Mouse (Mus musculus): ENCODE measurements at regions not wholly inside any gene's neighbourhood (a gene's known extent, or its start where the extent isn't known, plus 50 kb on each side); places are given as distances from the start of the nearest gene placed in this dataset.
A peak's percentile ranks its signal among the peaks of the same experiment; 100 is the strongest.
"Not testable (repeated sequence)": the region's sequence is repeated elsewhere in the genome, so short reads cannot be mapped to it uniquely, and the experiment has no call there.

- DNase-seq, result no peak
Observed at GRCm38 (mm10) chr12:69524337-69525035, 58.3 kb downstream of the Vcpkmt start.

- DNase-seq, result no peak
Observed at GRCm38 (mm10) chr12:69519869-69520268, 63.0 kb downstream of the Vcpkmt start.

GRCm38 (mm10) chr12:69519028-69519427 lies 63.8 kb downstream of the Vcpkmt start:
- no peak for DNase-seq

GRCm38 (mm10) chr12:69517616-69518015 lies 65.2 kb downstream of the Vcpkmt start:
- no peak for DNase-seq

- no peak for DNase-seq
Observed at GRCm38 (mm10) chr12:69516314-69516916, 66.4 kb downstream of the Vcpkmt start.

- DNase-seq, result no peak
Observed at GRCm38 (mm10) chr12:69515850-69516249, 67.0 kb downstream of the Vcpkmt start.

GRCm38 (mm10) chr12:69515117-69515516 lies 67.7 kb downstream of the Vcpkmt start:
- DNase-seq, result no peak

GRCm38 (mm10) chr12:69513166-69513565 lies 69.7 kb downstream of the Vcpkmt start:
- peak; percentile 49 for DNase-seq

GRCm38 (mm10) chr12:69510736-69511135 lies 72.1 kb downstream of the Vcpkmt start:
- no peak for DNase-seq

- not testable (repeated sequence) for DNase-seq
Observed at GRCm38 (mm10) chr12:69509180-69509579, 73.6 kb downstream of the Vcpkmt start.

GRCm38 (mm10) chr12:69507906-69508305 lies 74.9 kb downstream of the Vcpkmt start:
- no peak for DNase-seq

GRCm38 (mm10) chr12:69507333-69507732 lies 75.5 kb downstream of the Vcpkmt start:
- DNase-seq, result peak; percentile 74

- DNase-seq, result no peak
Observed at GRCm38 (mm10) chr12:69502706-69503070, 80.1 kb downstream of the Vcpkmt start.

- peak; percentile 94 for DNase-seq
Observed at GRCm38 (mm10) chr12:69501783-69502705, 80.8 kb downstream of the Vcpkmt start.

- no peak for DNase-seq
Observed at GRCm38 (mm10) chr12:69501346-69501730, 81.5 kb downstream of the Vcpkmt start.

GRCm38 (mm10) chr12:69500600-69501345 lies 82.1 kb downstream of the Vcpkmt start:
- DNase-seq, result peak; percentile 71

GRCm38 (mm10) chr12:69497121-69497520 lies 85.7 kb downstream of the Vcpkmt start:
- peak; percentile 90 for DNase-seq

GRCm38 (mm10) chr12:69496341-69496904 lies 86.4 kb downstream of the Vcpkmt start:
- peak; percentile 35 for DNase-seq

GRCm38 (mm10) chr12:69495776-69496175 lies 87.1 kb downstream of the Vcpkmt start:
- no peak for DNase-seq

- peak; percentile 89 for DNase-seq
Observed at GRCm38 (mm10) chr12:69494648-69495047, 88.2 kb downstream of the Vcpkmt start.

- peak; percentile 47 for DNase-seq
Observed at GRCm38 (mm10) chr12:69489686-69490085, 93.1 kb downstream of the Vcpkmt start.

GRCm38 (mm10) chr12:69486903-69487302 lies 95.9 kb downstream of the Vcpkmt start:
- no peak for DNase-seq
